Mouse (Mus musculus) liver, adult 2 months (tissue): ENCODE measurements around the gene Vmn1r45. TPM values are rescaled to one million over a fixed set of nuclear protein-coding genes. Genes with fewer than 3 reads are reported as not detected.

Experiments
- DNase-seq: peaks from one replicate; pipeline ENCODE4 v3.0.0-alpha.2; 2011; ENCODE audit warnings: low read depth, low spot score; ENCODE audit errors: extremely low read depth
- H3K27ac ChIP-seq: fragments of 200-500 bp; replicated peaks from 2 replicates; pipeline ENCODE4 v1.5.1; 2012; ENCODE audit warnings: low read depth, mild to moderate bottlenecking, control low read depth, inconsistent platforms, low read length; ENCODE audit not compliant: insufficient read depth
- H3K27me3 ChIP-seq: fragments of 200-500 bp; 2 replicates; pipeline ENCODE4 v1.6.1; 2012; ENCODE audit warnings: mild to moderate bottlenecking, moderate library complexity, low read length, inconsistent platforms; ENCODE audit not compliant: control insufficient read depth, insufficient read depth
- H3K36me3 ChIP-seq: fragments of 200-500 bp; 2 replicates; pipeline ENCODE4 v1.6.1; 2012; ENCODE audit warnings: low read length, inconsistent platforms; ENCODE audit not compliant: control insufficient read depth, insufficient read depth
- H3K4me1 ChIP-seq: fragments of 200-500 bp; 2 replicates; pipeline ENCODE4 v1.6.1; 2011; ENCODE audit warnings: low read length; ENCODE audit not compliant: control insufficient read depth, insufficient read depth
- H3K4me3 ChIP-seq: fragments of 200-500 bp; 2 replicates; pipeline ENCODE4 v1.5.1; 2011; ENCODE audit warnings: low read depth, mild to moderate bottlenecking, control low read depth, low read length, moderate library complexity; ENCODE audit not compliant: insufficient read depth
- H3K79me2 ChIP-seq: fragments of 200-500 bp; 2 replicates; pipeline ENCODE4 v1.6.1; 2012; ENCODE audit warnings: inconsistent platforms, mild to moderate bottlenecking, low read length, moderate library complexity; ENCODE audit not compliant: control insufficient read depth, insufficient read depth
- H3K9ac ChIP-seq: fragments of 200-500 bp; 2 replicates; pipeline ENCODE4 v1.6.1; 2012; ENCODE audit warnings: low read depth, mild to moderate bottlenecking, control low read depth, inconsistent platforms, low read length
- CTCF ChIP-seq: fragments of 200-500 bp; IDR thresholded peaks from 2 replicates; pipeline ENCODE4 v1.5.1; 2011; ENCODE audit warnings: low read depth, low read length, control low read depth
- POLR2A ChIP-seq: fragments of 200-500 bp; IDR thresholded peaks from 2 replicates; pipeline ENCODE4 v1.6.1; 2011; ENCODE audit warnings: low read length, control low read depth; ENCODE audit not compliant: insufficient read depth; ENCODE audit errors: extremely low read depth
- WGBS: fragments of 180-500 bp; shearing (Covaris S2); methylation state at CpG from one replicate; pipeline ENCODE4 v1.1.7; 2018; 5-methylcytosine and 5-hydroxymethylcytosine counted together
- polyA plus RNA-seq: library from polyadenylated mRNA; depleted of rRNA; stranded (reverse); fragments of >200 nt; gene quantifications from 2 replicates; pipeline ENCODE4 v1.2.3, GENCODE M21; 2012; rRNA removed
- total RNA-seq: library from RNA; depleted of rRNA; stranded (reverse); fragments of >200 nt; gene quantifications from 2 replicates; pipeline ENCODE4 v1.2.3, GENCODE M21; 2014; rRNA removed

Gene Vmn1r45
- total and polyA plus RNA-seq, 2 experiments: not detected

- Histone ChIP-seq H3K27ac (no peak overlapping the region), H3K4me1 (no peaks in the 10 kb centered on the region), H3K9ac (no peak overlapping the region), H3K36me3 (no peaks in the 10 kb centered on the region), H3K27me3 (no peaks in the 10 kb centered on the region), H3K4me3 (no peak overlapping the region), H3K79me2 (no peaks in the 10 kb centered on the region)
- DNase-seq: no peak
- TF ChIP-seq CTCF: no peak
- no peak for TF ChIP-seq POLR2A
- WGBS: 50% methylated on average over 2 of the region's 2 CpGs
Measured at GRCm38 (mm10) chr6:89883812-89884211, 56.6 kb downstream of the Vmn1r45 start.

- H3K4me1 ChIP-seq: no peaks in the 10 kb centered on the region
- WGBS: 73% methylated on average over 1 of the region's 1 CpGs
- no peaks in the 10 kb centered on the region for H3K36me3 ChIP-seq
- no peak within 1 kb of the TSS for H3K4me3 ChIP-seq
- H3K79me2 ChIP-seq: no peaks in the 10 kb centered on the region
- H3K9ac ChIP-seq: no peak within 1 kb of the TSS
- TF ChIP-seq CTCF (no peak), POLR2A (no peak)
- no peak within 1 kb of the TSS for H3K27ac ChIP-seq
- H3K27me3 ChIP-seq: no peaks in the 10 kb centered on the region
- DNase-seq: no peak
Measured at GRCm38 (mm10) chr6:89883360-89883759, 57.0 kb downstream of the Vmn1r45 start, which contains the start of gene Vmn1r44. Vmn1r44 (plus strand) TSS chr6:89883660.

Other genes with a start within 250 kb of the Vmn1r45 start
- not detected in 2 replicates for gene Vmn1r40, start 233.1 kb downstream of the Vmn1r45 start, total RNA-seq
- not detected in 2 replicates for gene Vmn1r40, start 233.1 kb downstream of the Vmn1r45 start, polyA plus RNA-seq
- not detected in 2 replicates for gene Vmn1r41, start 199.8 kb downstream of the Vmn1r45 start, total RNA-seq
- not detected in 2 replicates for gene Vmn1r41, start 199.8 kb downstream of the Vmn1r45 start, polyA plus RNA-seq
- gene Vmn1r42, start 64.2 kb downstream of the Vmn1r45 start, total RNA-seq: not detected in 2 replicates
- gene Vmn1r42, start 64.2 kb downstream of the Vmn1r45 start, polyA plus RNA-seq: not detected in 2 replicates
- not detected in 2 replicates for gene Vmn1r43, start 64.2 kb downstream of the Vmn1r45 start, total RNA-seq
- not detected in 2 replicates for gene Vmn1r43, start 64.2 kb downstream of the Vmn1r45 start, polyA plus RNA-seq
- not detected in 2 replicates for gene Vmn1r44, start 56.9 kb downstream of the Vmn1r45 start, total RNA-seq
- not detected in 2 replicates for gene Vmn1r44, start 56.9 kb downstream of the Vmn1r45 start, polyA plus RNA-seq
- gene Vmn1r46, start 28.7 kb upstream of the Vmn1r45 start, total RNA-seq: not detected in 2 replicates
- not detected in 2 replicates for gene Vmn1r46, start 28.7 kb upstream of the Vmn1r45 start, polyA plus RNA-seq
- gene Vmn1r47, start 75.5 kb upstream of the Vmn1r45 start, total RNA-seq: not detected in 2 replicates
- gene Vmn1r47, start 75.5 kb upstream of the Vmn1r45 start, polyA plus RNA-seq: not detected in 2 replicates
- gene Vmn1r48, start 96.2 kb upstream of the Vmn1r45 start, total RNA-seq: not detected in 2 replicates
- gene Vmn1r48, start 96.2 kb upstream of the Vmn1r45 start, polyA plus RNA-seq: not detected in 2 replicates
- not detected in 2 replicates for gene Vmn1r49, start 137.9 kb upstream of the Vmn1r45 start, total RNA-seq
- not detected in 2 replicates for gene Vmn1r49, start 137.9 kb upstream of the Vmn1r45 start, polyA plus RNA-seq
- not detected in 2 replicates for gene Vmn1r50, start 160.8 kb upstream of the Vmn1r45 start, total RNA-seq
- gene Vmn1r50, start 160.8 kb upstream of the Vmn1r45 start, polyA plus RNA-seq: not detected in 2 replicates
- not detected in 2 replicates for gene Vmn1r51, start 182.0 kb upstream of the Vmn1r45 start, total RNA-seq
- gene Vmn1r51, start 182.0 kb upstream of the Vmn1r45 start, polyA plus RNA-seq: not detected in 2 replicates
- gene Vmn1r52, start 234.2 kb upstream of the Vmn1r45 start, total RNA-seq: not detected in 2 replicates
- not detected in 2 replicates for gene Vmn1r52, start 234.2 kb upstream of the Vmn1r45 start, polyA plus RNA-seq